Mouse (Mus musculus) embryonic facial prominence, embryonic 14.5 days (tissue): ENCODE measurements around the gene Acp5. TPM values are rescaled to one million over a fixed set of nuclear protein-coding genes. Genes with fewer than 3 reads are reported as not detected.

Experiments used
- ATAC-seq: fragments of 200-750 bp; cut with Nextera tagmentation; 2 replicates; pipeline ENCODE4 v1.8.0; 2017; ENCODE audit warnings: low read depth, moderate number of reproducible peaks, moderate TSS enrichment
- DNase-seq: peaks from one replicate; pipeline ENCODE4 v3.0.0-alpha.2; 2015; ENCODE audit warnings: low spot score
- H3K27ac ChIP-seq: fragments of 300-500 bp; sonication (generic); replicated peaks from 2 replicates; pipeline ENCODE4 v1.5.1; 2014; ENCODE audit warnings: low read depth, mild to moderate bottlenecking, low read length, moderate library complexity
- H3K27me3 ChIP-seq: fragments of 300-500 bp; sonication (generic); replicated peaks from 2 replicates; pipeline ENCODE4 v1.6.1; 2014; ENCODE audit warnings: low read length; ENCODE audit not compliant: control insufficient read depth, insufficient read depth
- H3K36me3 ChIP-seq: fragments of 300-500 bp; sonication (generic); 2 replicates; pipeline ENCODE4 v1.6.1; 2014; ENCODE audit warnings: low read length, mixed read lengths; ENCODE audit not compliant: control insufficient read depth, insufficient read depth
- H3K4me1 ChIP-seq: fragments of 300-500 bp; sonication (generic); 2 replicates; pipeline ENCODE4 v1.6.1; 2014; ENCODE audit warnings: antibody characterized with exemption, low read length; ENCODE audit not compliant: control insufficient read depth, insufficient read depth
- H3K4me2 ChIP-seq: fragments of 300-500 bp; sonication (generic); 2 replicates; pipeline ENCODE4 v1.6.1; 2014; ENCODE audit warnings: low read depth, mild to moderate bottlenecking, low read length, moderate library complexity, mixed read lengths
- H3K4me3 ChIP-seq: fragments of 300-500 bp; sonication (generic); 2 replicates; pipeline ENCODE4 v1.5.1; 2014; ENCODE audit warnings: low read depth, mild to moderate bottlenecking, low read length
- H3K9ac ChIP-seq: fragments of 300-500 bp; sonication (generic); 2 replicates; pipeline ENCODE4 v1.6.1; 2014; ENCODE audit warnings: low read depth, mild to moderate bottlenecking, low read length, moderate library complexity, mixed read lengths
- H3K9me3 ChIP-seq: fragments of 300-500 bp; sonication (generic); 2 replicates; pipeline ENCODE4 v1.6.1; 2016; ENCODE audit warnings: low read length; ENCODE audit not compliant: control insufficient read depth
- WGBS: fragments of 180-500 bp; shearing (Covaris S2); extraction: QIAGEN DNeasy Blood & Tissue Kit; methylation state at CpG from one replicate; pipeline ENCODE4 v1.1.7; 2014; 5-methylcytosine and 5-hydroxymethylcytosine counted together
- polyA plus RNA-seq: library from polyadenylated mRNA; unstranded; fragments of >200 nt; fragmentation: Nextera tagmentation; extraction: Ambion mirVana; gene quantifications from 2 replicates; pipeline ENCODE4 v1.2.1, GENCODE M21; 2014

Gene Acp5
- 21.1 and 36.1 TPM in 2 replicates for polyA plus RNA-seq

GRCm38 (mm10) chr9:22135644-22136390 is at the start of gene Acp5:
TSS of gene Acp5 (minus strand) at chr9:22135711.
- DNase-seq: no peak
- 73% methylated on average over 7 of the region's 7 CpGs for WGBS
- H3K9me3 ChIP-seq: no peaks in the 10 kb centered on the region
- H3K4me3 ChIP-seq: no peak within 1 kb of the TSS
- H3K36me3 ChIP-seq: no peaks in the 10 kb centered on the region
- no peak within 1 kb of the TSS for H3K9ac ChIP-seq
- no peak within 1 kb of the TSS for H3K27ac ChIP-seq
- no peak for ATAC-seq
- H3K27me3 ChIP-seq: peaks cover 3% of the 10 kb centered on the region; the same call in 1 of the 2 replicates
- H3K4me2 ChIP-seq: no peak within 1 kb of the TSS
- H3K4me1 ChIP-seq: 0 out of 2 replicates have a peak, but pooled peaks cover 11% of the 10 kb centered on the region

GRCm38 (mm10) chr9:22172318-22172717 is 36.8 kb upstream of the Acp5 start:
- no peak overlapping the region for H3K27ac ChIP-seq
- no peak for ATAC-seq
- H3K4me3 ChIP-seq: no peak overlapping the region
- H3K9ac ChIP-seq: no peak overlapping the region
- H3K4me1 ChIP-seq: no peaks in the 10 kb centered on the region
- H3K4me2 ChIP-seq: no peak overlapping the region
- H3K9me3 ChIP-seq: 0 out of 2 replicates have a peak, but pooled peaks cover 5% of the 10 kb centered on the region
- DNase-seq: no peak
- no peaks in the 10 kb centered on the region for H3K36me3 ChIP-seq
- H3K27me3 ChIP-seq: no peaks in the 10 kb centered on the region
- WGBS: 82% methylated on average over 4 of the region's 4 CpGs

GRCm38 (mm10) chr9:22169327-22169726 is 33.8 kb upstream of the Acp5 start:
- peaks cover 5% of the 10 kb centered on the region; the same call in 1 of the 2 replicates for H3K9me3 ChIP-seq
- no peak overlapping the region for H3K27ac ChIP-seq
- H3K36me3 ChIP-seq: no peaks in the 10 kb centered on the region
- 95% methylated on average over 11 of the region's 11 CpGs for WGBS
- no peaks in the 10 kb centered on the region for H3K4me1 ChIP-seq
- no peak for ATAC-seq
- H3K4me3 ChIP-seq: no peak overlapping the region
- DNase-seq: no peak
- H3K9ac ChIP-seq: no peak overlapping the region
- no peaks in the 10 kb centered on the region for H3K27me3 ChIP-seq
- H3K4me2 ChIP-seq: no peak overlapping the region

- no peak overlapping the region for H3K4me2 ChIP-seq
- peaks cover 5% of the 10 kb centered on the region; the same call in 1 of the 2 replicates for H3K9me3 ChIP-seq
- no peaks in the 10 kb centered on the region for H3K4me1 ChIP-seq
- no peak overlapping the region for H3K9ac ChIP-seq
- H3K4me3 ChIP-seq: no peak overlapping the region
- DNase-seq: no peak
- no peak for ATAC-seq
- no peaks in the 10 kb centered on the region for H3K36me3 ChIP-seq
- H3K27me3 ChIP-seq: no peaks in the 10 kb centered on the region
- H3K27ac ChIP-seq: no peak overlapping the region
- WGBS: 97% methylated on average over 4 of the region's 4 CpGs
Observed at GRCm38 (mm10) chr9:22167751-22168150, 32.2 kb upstream of the Acp5 start.

- ATAC-seq: no peak
- peaks cover 5% of the 10 kb centered on the region; the same call in 1 of the 2 replicates for H3K9me3 ChIP-seq
- no peaks in the 10 kb centered on the region for H3K36me3 ChIP-seq
- H3K9ac ChIP-seq: no peak overlapping the region
- DNase-seq: no peak
- H3K4me2 ChIP-seq: no peak overlapping the region
- H3K27ac ChIP-seq: no peak overlapping the region
- no peaks in the 10 kb centered on the region for H3K4me1 ChIP-seq
- H3K27me3 ChIP-seq: no peaks in the 10 kb centered on the region
- no peak overlapping the region for H3K4me3 ChIP-seq
- WGBS: 92% methylated on average over 10 of the region's 10 CpGs
Observed at GRCm38 (mm10) chr9:22166686-22167085, 31.2 kb upstream of the Acp5 start.

GRCm38 (mm10) chr9:22165964-22166363 is 30.5 kb upstream of the Acp5 start:
- WGBS: 41% methylated on average over 6 of the region's 6 CpGs
- H3K27ac ChIP-seq: no peak overlapping the region
- no peak overlapping the region for H3K9ac ChIP-seq

GRCm38 (mm10) chr9:22164711-22165668 is 29.5 kb upstream of the Acp5 start:
- DNase-seq (peak; percentile 72), ATAC-seq (peak; percentile 80)
- Histone ChIP-seq H3K27me3 (no peaks in the 10 kb centered on the region), H3K9ac (peak overlapping the region; percentile 76), H3K27ac (peak overlapping the region; percentile 52; the same call in 1 of the 2 replicates), H3K4me2 (peak overlapping the region; percentile 90), H3K36me3 (no peaks in the 10 kb centered on the region), H3K4me3 (peak overlapping the region; percentile 64), H3K4me1 (no peaks in the 10 kb centered on the region), H3K9me3 (peaks cover 5% of the 10 kb centered on the region; the same call in 1 of the 2 replicates)
- 3% methylated on average over 37 of the region's 54 CpGs for WGBS

More at GRCm38 (mm10) chr9:22165964-22166363, 30.5 kb upstream of the Acp5 start:
- Histone ChIP-seq H3K36me3 (no peaks in the 10 kb centered on the region), H3K4me2 (no peak overlapping the region), H3K4me1 (no peaks in the 10 kb centered on the region), H3K9me3 (peaks cover 5% of the 10 kb centered on the region; the same call in 1 of the 2 replicates), H3K4me3 (no peak overlapping the region), H3K27me3 (no peaks in the 10 kb centered on the region)
- DNase-seq (no peak), ATAC-seq (no peak)

- Histone ChIP-seq H3K27ac (no peak overlapping the region), H3K4me3 (no peak overlapping the region), H3K4me1 (peaks cover under 1% of the 10 kb centered on the region; the same call in 1 of the 2 replicates), H3K27me3 (no peaks in the 10 kb centered on the region), H3K9ac (no peak overlapping the region), H3K4me2 (no peak overlapping the region), H3K36me3 (peaks cover 9% of the 10 kb centered on the region; the same call in 1 of the 2 replicates), H3K9me3 (peaks cover 5% of the 10 kb centered on the region; the same call in 1 of the 2 replicates)
- DNase-seq (no peak), ATAC-seq (no peak; the same call in 1 of the 2 replicates)
- 80% methylated on average over 7 of the region's 7 CpGs for WGBS
Observed at GRCm38 (mm10) chr9:22162912-22163311, 27.4 kb upstream of the Acp5 start.
